Mouse (Mus musculus) adrenal gland, postnatal 14 days (tissue): ENCODE measurements at regions not wholly inside any gene's neighbourhood (a gene's known extent, or its start where the extent isn't known, plus 50 kb on each side); places are given as distances from the start of the nearest gene placed in this dataset.
A peak's percentile ranks its signal among the peaks of the same experiment; 100 is the strongest.

Experiments
- DNase-seq: peaks from one replicate; pipeline ENCODE4 v3.0.0; 2021; ENCODE audit warnings: mixed read lengths

DNA sequence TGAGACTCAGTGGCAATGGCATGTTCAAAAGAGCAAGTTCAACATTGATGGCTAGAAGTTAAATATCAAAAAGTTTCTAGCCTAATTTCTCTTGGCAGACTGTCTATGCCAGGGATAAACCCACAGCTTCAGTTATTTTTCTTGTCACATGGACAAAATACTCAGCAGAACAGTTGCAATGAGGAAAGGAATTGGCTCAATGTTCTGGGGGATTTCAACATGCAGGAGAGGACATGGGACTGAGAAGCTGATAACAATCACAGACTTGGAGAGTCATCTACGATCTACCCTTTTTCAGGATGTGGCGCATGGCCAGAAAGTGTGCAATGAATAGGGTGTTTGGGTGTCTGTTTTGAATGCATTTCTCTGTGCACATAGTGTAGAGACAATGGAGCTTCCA, 389.9 kb downstream of the Rnd3 start:
- no peak for DNase-seq

DNA sequence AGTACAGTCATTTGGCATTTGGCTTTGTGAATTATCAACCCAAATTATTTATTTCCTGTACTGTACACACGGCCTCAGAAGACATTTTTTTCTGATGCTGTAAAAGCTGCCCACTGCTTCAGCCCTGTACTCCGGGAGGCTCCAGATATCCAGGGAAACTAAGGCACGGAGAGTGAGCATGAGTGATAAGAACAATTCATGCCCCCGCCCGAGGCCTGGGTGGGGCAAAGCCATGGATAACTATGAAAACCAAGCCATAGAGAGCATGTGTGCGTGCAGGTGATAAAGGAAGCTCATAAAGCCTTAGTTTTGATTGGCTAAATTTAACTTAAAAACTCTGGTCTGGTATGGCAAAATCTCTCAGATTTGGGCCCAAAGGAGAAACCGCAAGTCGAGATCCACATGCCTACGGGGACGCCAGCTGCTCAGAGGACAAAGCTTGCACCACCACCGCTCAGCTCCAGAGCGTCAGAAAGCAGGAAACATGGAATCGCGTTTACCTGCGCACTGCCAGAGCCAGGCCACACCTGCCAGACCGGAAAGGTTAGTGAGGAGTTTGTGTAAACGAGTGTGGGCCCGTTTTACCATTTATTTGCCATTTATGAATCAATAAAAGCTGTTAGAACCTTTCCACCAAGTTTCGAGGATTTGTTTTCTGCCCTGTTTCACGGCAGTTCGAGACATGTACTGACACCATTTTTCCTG, 390.9 kb downstream of the Rnd3 start:
- no peak for DNase-seq

DNA sequence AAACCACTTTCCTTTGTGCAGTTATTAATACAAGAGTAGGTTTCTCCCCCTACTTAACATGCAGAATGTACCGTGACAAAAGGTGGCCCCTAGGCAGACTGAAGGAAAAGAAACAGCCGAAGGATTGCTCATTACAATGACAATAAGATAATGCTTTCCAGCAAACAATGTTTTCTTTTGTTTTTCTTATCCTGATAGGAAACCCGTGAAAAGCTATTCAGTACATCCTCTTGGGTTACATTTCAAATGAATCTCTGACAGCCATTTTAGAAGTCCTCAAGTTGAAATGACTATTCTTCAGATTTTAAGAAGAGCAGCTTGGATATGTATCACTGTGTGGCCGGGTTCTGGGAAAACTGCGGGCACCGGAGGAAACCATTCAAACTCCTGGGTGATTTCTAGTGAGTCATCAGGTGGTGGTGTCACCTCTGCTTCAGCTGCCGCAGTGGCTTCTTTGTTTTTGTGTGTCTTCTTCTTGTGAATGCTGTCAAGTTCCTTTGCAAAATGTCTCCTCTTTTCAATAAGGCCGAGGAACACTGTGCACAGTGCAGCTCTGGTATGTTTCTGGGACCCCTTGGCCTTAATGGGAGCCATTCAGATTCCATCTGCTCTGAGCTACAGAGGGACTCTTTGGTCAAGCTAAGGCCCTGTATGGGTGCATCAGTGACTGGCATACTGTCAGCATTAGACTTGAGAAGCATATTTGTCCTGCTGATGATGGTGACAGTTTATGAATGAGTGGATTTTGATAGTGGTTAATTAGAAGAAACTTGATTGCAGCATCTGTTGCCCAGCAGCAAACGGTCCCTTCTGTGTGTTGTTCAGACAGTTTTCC, 393.1 kb downstream of the Rnd3 start:
- DNase-seq = no peak

DNA sequence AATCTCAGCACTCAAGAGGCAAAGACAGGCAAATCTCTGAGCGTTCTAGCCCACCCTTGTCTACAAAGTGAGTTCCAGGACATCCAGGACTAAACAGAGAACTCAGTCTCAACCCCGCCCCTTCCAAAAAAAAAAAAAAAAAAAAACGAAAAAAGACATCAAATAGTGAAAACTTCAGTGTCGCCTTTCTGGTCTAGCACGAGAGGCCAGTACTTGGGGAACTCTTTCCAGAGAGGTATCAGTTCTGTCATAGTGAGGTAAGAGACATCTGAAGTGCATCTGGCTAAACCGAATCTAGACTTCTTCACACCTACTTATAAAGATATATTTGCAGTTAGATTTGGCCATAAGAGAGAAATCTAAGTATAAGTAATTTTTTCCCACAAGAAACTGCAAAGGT, 393.8 kb downstream of the Rnd3 start:
- no peak for DNase-seq

DNA sequence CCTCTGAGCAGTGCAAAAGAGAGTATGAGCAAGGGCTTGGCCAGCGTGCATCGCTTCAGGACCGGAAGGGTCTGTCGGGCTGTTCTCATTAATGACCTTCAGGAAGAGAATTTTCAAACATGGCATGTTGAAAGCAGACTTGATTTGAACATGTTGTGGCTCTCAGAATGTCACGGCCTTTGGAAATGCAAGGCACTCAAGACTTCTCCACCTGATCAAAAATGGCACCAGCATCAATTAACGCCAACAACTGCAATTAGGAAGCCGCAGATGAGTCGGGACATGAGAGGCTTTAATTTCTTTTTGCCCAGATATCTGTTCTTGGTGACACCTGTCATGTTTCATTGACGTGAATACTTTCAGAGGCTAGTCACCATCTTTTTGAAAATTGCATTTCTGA, 396.5 kb downstream of the Rnd3 start:
- DNase-seq = no peak

DNA sequence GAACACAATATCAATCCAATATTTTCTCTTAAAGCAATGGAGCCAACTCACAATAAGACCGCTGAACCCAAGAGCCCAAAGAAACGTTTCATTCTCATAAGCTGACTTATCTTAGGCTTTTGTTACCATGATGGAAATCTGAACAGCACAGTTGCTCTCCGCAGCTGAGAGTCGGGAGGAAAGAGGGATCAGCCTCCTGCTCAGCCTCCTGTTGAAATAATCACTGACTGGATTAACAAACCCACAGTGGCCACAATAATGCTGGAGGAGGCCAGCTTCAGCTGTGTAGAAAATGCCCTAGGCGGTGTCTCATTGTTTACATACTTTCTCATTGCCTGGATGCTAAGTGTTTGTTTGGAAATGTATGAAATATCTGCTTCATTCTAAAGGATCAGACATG, 398.1 kb downstream of the Rnd3 start:
- DNase-seq = no peak

DNA sequence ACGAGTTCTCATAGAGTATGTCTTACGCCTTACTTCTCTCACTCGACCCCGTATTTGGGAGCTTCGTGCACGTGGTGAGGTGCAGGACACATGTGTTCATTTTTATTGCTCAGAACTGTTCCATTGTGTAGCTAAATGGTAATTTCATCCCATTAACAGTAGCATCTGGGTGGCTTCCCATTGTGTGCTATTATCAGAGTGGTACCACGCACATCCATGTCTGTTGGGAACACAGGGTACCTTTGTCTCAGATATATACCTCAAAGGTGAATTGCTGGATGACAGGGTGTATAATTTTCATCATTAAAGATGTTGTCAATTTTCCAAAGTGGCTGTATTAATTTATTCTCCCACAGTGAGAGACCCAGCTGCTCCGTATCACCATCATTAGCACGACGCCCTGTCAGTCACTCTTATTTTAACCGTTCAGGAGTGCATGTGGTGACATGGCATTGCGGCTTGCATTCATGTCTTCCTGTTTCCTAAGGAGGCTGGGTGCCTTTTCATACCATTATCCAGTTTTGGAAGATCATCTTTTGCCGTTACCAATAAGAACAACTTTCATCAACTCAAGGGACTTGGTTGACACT, 404.2 kb downstream of the Rnd3 start:
- no peak for DNase-seq

DNA sequence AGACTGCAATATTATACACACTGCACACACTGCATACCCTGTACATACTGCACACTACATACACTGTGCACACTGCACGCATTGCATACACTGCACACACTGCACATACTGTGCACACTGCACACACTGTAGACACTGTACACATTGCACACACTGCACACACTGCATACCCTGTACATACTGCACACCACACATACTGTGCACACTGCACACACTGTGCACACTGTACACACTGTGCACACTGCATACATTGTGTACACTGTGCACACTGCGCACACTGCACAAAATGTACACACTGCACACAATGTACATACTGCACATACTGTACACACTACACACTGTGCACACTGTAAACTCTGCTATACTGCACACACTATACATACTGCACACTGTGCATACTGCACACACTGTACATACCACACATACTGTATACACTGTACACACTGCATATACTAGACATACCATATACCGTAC, 405.1 kb downstream of the Rnd3 start:
- DNase-seq = no peak

DNA sequence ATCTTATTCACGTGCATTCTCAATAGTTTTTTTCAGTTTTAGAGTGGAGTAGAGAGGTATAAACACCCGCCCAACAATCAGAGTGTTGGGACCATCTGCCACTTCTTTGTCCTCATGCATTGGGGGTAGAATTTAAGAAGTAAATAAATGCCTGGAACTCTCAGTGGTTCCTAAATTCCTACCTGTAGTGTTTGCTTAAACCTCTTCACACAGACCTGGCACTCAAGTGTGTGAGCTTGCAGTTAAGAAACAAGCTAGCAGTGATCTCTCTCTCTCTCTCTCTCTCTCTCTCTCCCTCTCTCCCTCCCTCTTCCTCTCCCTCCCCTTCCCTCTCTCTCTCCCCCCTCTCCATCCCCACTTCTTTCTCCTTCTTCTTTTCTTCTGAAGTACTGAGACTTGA, 406.5 kb downstream of the Rnd3 start:
- no peak for DNase-seq

DNA sequence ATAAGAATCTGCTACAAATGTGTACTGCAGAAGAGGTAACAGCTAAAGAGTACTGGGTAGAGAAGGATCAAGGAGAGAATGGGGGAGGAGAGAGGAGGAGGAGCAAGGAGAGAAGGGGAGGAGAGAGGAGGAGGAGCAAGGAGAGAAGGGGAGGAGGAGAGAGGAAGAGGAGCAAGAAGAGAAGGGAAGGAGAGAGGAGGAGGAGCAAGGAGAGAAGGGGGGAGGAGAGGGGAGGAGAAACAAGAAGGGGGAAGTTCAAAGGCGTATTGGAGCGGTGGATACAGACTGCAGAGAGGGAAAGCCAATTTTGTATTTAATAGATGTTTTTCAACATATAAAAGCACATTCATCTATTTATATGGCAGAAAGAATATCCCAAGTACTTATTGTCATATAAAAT, 407.6 kb downstream of the Rnd3 start:
- no peak for DNase-seq

DNA sequence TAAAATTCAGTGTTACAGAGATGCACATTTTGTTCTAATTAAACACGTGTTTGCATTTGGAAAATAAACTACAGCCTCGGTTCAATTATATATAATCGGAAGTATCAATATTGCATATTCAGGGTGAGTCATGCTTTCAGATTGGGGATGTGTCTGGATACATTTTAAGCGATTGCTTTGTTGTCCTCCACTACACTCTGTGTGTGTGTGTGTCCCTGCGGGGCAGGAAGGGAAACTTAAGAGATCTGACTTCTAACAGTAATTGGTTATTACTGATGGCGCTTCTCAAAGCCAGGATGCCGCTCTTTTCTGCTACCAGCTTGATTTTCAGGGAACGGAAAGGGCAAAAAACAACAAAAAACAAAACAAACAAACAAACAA, 409.3 kb downstream of the Rnd3 start:
- DNase-seq = no peak

DNA sequence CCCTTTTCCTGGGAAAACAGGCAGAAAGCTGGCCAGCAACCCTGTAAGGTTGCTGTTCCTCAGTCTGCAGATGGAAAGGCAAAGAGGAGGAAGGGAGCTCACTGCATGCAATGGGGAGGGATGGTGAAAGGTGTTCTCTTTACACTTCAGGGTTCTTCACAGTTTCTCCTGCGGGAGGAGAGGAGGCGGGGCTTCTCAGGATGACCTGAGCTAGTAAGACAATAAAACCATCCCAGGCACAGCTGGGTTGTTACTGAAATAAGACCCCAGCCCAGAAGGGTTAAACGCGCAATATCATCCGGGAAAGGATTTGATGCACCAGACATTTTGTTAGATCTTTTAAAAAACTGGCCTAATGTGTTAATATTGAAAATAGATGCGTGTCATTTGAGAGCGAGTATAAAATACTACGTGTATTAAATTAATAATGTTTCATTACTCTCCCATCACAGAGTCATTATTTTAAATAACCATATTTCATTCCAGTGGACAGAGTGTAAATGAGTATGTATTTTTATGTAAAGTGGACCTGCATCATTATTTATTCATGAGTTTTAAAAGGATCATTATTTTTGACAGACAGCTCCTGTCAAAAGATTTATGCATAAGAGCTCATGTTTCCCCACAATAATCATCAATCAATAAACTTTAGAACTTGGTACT, 409.8 kb downstream of the Rnd3 start:
- DNase-seq = no peak

DNA sequence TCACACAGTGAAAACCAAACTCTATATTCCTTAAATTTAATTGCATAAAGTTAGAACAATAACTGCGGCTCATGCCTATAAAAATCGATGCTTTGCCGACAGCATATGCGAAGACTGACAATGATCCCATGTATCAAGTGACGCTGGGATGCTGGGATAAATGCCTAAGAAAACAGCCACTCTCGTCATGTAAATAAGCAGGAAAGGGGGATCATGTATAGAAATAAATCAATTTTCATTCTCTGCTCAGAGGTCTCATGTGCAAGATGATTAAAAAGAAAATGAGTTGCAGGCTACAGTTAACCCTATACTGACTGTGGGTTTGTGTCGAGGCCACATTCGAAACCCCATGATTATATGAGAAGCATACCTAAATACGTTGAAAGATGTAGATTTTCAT, 411.2 kb downstream of the Rnd3 start:
- DNase-seq = no peak

DNA sequence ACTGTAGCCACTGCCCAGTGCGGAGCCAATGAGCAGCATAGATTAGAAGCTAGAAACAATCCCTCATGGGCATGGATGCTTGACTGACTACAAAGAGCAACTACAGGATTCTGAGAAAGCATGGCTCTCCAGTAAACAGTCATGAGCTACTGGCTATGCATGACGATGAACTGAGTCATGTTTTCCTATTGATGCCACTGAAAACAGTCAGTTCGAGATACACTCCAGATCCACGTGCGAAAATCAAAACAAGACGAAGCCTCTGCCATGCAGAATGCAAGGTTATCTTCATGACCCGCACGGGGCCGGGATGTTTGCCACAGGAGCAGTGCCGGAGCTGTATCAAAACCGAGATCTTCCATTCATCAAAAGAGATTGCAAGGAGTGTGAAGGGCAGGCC, 413.9 kb downstream of the Rnd3 start:
- no peak for DNase-seq

DNA sequence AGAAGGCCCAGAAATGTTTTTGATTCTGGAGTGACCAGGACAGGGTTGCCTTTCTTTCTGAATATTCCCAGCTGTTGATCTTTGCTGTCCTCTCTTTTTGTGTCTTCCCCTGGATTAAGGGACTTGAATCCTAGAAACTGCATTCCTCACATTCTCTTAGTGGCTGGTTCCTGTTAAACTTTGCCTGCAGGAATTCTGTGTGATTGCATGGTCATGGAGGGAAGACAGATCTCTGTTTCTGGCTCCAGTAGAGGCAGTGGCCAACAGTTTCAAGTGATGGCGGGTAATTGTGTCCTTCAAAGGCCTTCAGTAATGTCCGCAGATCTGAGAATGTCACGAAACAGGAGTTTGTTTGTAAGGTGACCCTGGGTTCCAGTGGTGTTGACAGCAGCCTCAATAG, 410.1 kb upstream of the Mmadhc start:
- no peak for DNase-seq

DNA sequence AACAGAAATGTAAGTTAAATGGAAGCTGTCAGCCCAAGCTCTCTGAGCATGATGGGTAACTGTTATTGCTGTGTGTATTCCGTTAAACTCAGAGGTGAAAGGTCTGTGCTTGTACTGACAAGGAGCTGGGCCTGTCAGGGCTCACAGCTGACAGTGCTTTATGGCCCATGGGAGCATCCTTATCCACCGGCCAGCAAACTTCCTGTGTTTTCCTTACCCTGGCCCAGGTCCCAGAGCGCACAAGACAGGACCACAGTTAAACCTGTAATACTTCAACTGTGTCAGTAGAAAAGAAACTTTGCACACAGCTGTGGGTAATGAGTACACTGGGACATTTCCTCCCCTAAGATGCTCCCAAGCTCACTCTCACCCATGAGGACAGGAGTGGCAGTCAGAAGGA, 407.7 kb upstream of the Mmadhc start:
- peak; percentile 34 for DNase-seq

DNA sequence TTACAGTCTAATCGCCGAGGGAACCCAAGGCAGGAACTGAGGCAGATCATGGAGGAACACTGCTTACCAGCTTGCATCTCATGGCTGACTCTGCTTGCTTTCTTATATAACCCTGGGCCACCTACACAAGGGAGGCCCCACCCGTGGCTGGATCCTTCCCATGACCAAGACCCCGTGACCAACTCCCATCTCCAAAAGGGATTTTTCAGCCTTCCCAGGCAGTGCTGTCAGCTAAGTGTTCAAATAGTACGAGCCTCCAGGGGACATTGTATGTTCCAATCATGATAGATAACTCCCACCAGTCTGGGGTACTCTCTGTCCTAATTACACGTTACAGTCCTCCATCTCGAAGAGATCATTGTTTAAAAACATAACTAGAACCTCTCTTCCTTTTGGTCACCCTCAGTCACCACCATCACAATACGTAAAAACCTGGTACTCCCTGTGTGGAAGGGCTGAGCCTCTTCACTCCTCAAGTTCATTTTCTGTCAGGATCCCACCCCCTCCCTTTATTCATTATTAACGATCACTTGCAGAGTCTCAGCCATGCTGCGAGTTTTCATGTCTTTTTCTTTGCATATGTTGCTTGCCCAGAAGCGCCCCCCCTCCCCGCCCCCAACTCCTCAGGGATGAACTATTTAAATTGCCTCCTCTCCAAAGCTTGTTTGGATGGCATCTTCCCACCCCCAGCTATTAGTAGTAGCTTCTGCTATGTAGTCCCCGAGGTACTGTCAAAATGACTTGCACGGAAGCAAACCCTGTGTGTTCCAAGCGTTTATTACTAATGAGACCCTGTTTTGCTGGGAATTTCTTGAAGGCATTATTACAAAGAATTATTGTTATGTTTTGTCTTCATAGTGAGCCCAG, 406.2 kb upstream of the Mmadhc start:
- DNase-seq = no peak

DNA sequence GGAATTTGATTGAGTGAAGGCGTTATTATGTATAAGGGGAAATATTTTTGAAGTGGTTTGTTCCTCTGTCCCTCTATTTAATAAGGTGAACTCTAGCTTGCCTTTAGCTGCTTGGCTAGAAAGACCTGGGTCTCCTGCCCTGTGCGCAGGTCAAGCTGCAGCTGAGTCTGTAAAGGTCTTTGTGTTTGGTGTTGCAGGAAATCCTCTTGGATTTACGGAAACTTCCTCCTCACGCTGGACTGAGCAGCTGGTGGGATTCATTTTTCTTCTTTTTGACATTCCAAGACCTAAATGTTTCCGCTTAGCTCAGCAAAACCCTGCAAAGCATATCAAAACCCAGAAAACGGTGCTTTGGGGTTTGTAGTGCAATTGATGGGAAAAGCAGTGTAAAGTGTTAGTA, 402.2 kb upstream of the Mmadhc start:
- peak; percentile 19 for DNase-seq

DNA sequence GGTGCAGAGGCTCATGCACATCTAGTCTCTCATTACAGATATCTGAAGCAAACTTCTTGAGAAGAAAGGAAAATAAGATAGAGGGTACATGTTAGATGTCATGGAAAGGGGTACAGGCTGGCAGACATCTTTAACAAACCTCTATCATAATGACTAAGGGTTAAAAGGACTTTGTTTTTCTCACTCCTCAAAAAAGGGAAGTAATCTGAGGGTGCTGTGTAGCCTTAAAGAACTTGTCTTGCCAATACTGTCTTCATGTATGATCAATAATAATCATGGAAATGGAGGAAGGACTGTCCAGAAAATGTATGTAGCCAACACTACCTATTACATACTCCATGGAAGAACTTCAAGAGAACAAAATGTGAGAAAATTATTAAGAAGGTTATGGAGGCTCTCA, 400.0 kb upstream of the Mmadhc start:
- DNase-seq = no peak

DNA sequence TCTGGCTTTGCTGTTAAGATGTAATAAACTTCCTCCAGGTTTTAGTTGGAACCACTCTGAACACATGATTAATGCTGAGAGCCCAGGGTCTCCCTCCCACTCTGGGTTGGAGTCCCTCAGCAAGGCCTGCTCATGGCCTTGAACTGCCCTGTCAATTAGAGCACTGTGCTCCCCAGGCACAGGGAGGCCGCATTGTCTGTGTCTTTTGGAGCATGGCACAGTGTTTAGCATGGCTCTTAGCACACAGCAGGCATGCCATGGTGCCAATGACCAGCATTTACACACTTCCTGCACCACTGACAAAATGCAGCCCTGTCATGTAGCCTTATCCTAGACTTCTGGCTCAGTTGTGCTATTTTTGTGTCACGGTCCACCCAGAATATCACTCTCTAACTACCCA, 398.2 kb upstream of the Mmadhc start:
- DNase-seq = peak; percentile 51

DNA sequence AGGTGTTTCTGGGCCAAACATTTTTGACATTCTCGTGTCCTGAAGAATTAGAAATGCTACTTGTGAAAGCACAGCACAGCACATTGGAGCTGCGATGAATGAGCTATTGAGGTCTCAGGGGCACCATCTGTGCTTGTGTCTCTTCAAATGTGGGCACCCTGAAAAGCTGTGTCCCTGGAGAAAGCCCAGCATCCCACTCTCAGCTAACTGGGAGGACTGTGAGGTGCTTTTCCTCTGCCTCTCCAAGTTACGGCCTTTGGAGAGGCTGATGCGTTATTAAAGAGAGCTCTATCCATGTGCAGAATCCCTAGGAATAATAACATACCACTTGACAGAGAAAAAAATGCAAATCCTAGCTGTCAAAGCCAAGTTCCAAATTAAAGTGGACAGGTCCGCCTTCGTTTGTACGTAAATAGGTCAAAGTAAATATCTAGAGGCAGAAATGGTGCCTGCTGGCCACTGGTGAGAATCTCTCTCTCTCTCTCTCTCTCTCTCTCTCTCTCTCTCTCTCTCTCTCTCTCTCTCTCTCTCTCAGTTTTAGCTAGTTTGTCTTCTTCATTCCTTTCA, 397.3 kb upstream of the Mmadhc start:
- DNase-seq = no peak
